Mouse (Mus musculus) liver, embryonic 16.5 days (tissue): ENCODE measurements around the gene Ascl5. TPM values are rescaled to one million over a fixed set of nuclear protein-coding genes. Genes with fewer than 3 reads are reported as not detected.

Experiments used
- ATAC-seq: fragments of 200-750 bp; cut with Nextera tagmentation; 2 replicates; pipeline ENCODE4 v1.8.0; 2017; ENCODE audit warnings: low read depth, mild to moderate bottlenecking, moderate number of reproducible peaks, moderate library complexity
- H3K27ac ChIP-seq: fragments of 300-500 bp; sonication (generic); 2 replicates; pipeline ENCODE4 v1.5.1; 2014; ENCODE audit warnings: mild to moderate bottlenecking, low read length
- H3K27me3 ChIP-seq: fragments of 300-500 bp; sonication (generic); 2 replicates; pipeline ENCODE4 v1.6.1; 2014; ENCODE audit warnings: low read depth, low read length, mixed read lengths; ENCODE audit not compliant: control insufficient read depth, insufficient read depth
- H3K36me3 ChIP-seq: fragments of 300-500 bp; sonication (generic); 2 replicates; pipeline ENCODE4 v1.6.1; 2014; ENCODE audit warnings: mild to moderate bottlenecking; ENCODE audit not compliant: control insufficient read depth, insufficient read depth
- H3K4me1 ChIP-seq: fragments of 300-500 bp; sonication (generic); 2 replicates; pipeline ENCODE4 v1.6.1; 2014; ENCODE audit warnings: low read depth, low read length, mixed read lengths; ENCODE audit not compliant: control insufficient read depth
- H3K4me2 ChIP-seq: fragments of 300-500 bp; sonication (generic); 2 replicates; pipeline ENCODE4 v1.6.1; 2014; ENCODE audit warnings: low read depth, low read length, mixed read lengths
- H3K4me3 ChIP-seq: fragments of 300-500 bp; sonication (generic); 2 replicates; pipeline ENCODE4 v1.5.1; 2014; ENCODE audit warnings: low read depth, mild to moderate bottlenecking, low read length
- H3K9ac ChIP-seq: fragments of 300-500 bp; sonication (generic); 2 replicates; pipeline ENCODE4 v1.6.1; 2014; ENCODE audit warnings: low read depth, low read length
- H3K9me3 ChIP-seq: fragments of 300-500 bp; sonication (generic); replicated peaks from 2 replicates; pipeline ENCODE4 v1.6.1; 2016; ENCODE audit warnings: low read length; ENCODE audit not compliant: control insufficient read depth
- WGBS: fragments of 180-500 bp; shearing (Covaris S2); extraction: QIAGEN DNeasy Blood & Tissue Kit; methylation state at CpG from one replicate; pipeline ENCODE4 v1.1.7; 2014; ENCODE audit not compliant: insufficient replicate concordance; 5-methylcytosine and 5-hydroxymethylcytosine counted together
- polyA plus RNA-seq: library from polyadenylated mRNA; unstranded; fragments of >200 nt; fragmentation: Nextera tagmentation; extraction: Ambion mirVana; gene quantifications from 2 replicates; pipeline ENCODE4 v1.2.1, GENCODE M21; 2015

Gene Ascl5
- polyA plus RNA-seq, 1 experiment from 2014 or later, result not detected

GRCm38 (mm10) chr1:136061790-136062141 lies 11.2 kb downstream of the Ascl5 start:
- Histone ChIP-seq H3K9ac (no peak overlapping the region), H3K36me3 (no peaks in the 10 kb centered on the region), H3K27ac (no peak overlapping the region), H3K9me3 (no peaks in the 10 kb centered on the region), H3K4me3 (no peak overlapping the region), H3K4me1 (no peaks in the 10 kb centered on the region; the same call in 1 of the 2 replicates), H3K4me2 (no peak overlapping the region), H3K27me3 (no peaks in the 10 kb centered on the region)
- no peak for ATAC-seq
- WGBS, result 79% methylated on average over 7 of the region's 7 CpGs

- no peak overlapping the region for H3K4me2 ChIP-seq
- no peak for ATAC-seq
- 38% methylated on average over 5 of the region's 5 CpGs for WGBS
- no peaks in the 10 kb centered on the region for H3K4me1 ChIP-seq
- no peaks in the 10 kb centered on the region for H3K9me3 ChIP-seq
- H3K9ac ChIP-seq, result no peak overlapping the region
- no peaks in the 10 kb centered on the region for H3K27me3 ChIP-seq
- H3K4me3 ChIP-seq, result no peak overlapping the region
- no peak overlapping the region for H3K27ac ChIP-seq
- H3K36me3 ChIP-seq, result no peaks in the 10 kb centered on the region
Measured at GRCm38 (mm10) chr1:136063991-136064390, 13.4 kb downstream of the Ascl5 start.

GRCm38 (mm10) chr1:136066621-136067020 lies 16.0 kb downstream of the Ascl5 start:
- no peak for ATAC-seq
- no peaks in the 10 kb centered on the region for H3K9me3 ChIP-seq
- 22% methylated on average over 1 of the region's 1 CpGs for WGBS
- H3K36me3 ChIP-seq, result no peaks in the 10 kb centered on the region
- no peak overlapping the region for H3K4me3 ChIP-seq
- H3K27me3 ChIP-seq, result no peaks in the 10 kb centered on the region
- no peak overlapping the region for H3K27ac ChIP-seq
- no peaks in the 10 kb centered on the region for H3K4me1 ChIP-seq
- no peak overlapping the region for H3K9ac ChIP-seq
- H3K4me2 ChIP-seq, result no peak overlapping the region

GRCm38 (mm10) chr1:136067579-136067978 lies 17.0 kb downstream of the Ascl5 start:
- no peak for ATAC-seq
- Histone ChIP-seq H3K27me3 (no peaks in the 10 kb centered on the region), H3K9ac (no peak overlapping the region), H3K27ac (no peak overlapping the region), H3K4me3 (no peak overlapping the region), H3K4me1 (no peaks in the 10 kb centered on the region), H3K9me3 (no peaks in the 10 kb centered on the region), H3K4me2 (no peak overlapping the region), H3K36me3 (no peaks in the 10 kb centered on the region)
- WGBS, result 42% methylated on average over 3 of the region's 3 CpGs

GRCm38 (mm10) chr1:136076086-136076485 lies 25.5 kb downstream of the Ascl5 start:
- H3K27ac ChIP-seq, result no peak overlapping the region
- no peaks in the 10 kb centered on the region for H3K27me3 ChIP-seq
- H3K4me3 ChIP-seq, result no peak overlapping the region
- H3K9me3 ChIP-seq, result no peaks in the 10 kb centered on the region
- ATAC-seq, result no peak
- H3K4me1 ChIP-seq, result no peaks in the 10 kb centered on the region
- WGBS, result 5% methylated on average over 3 of the region's 3 CpGs
- no peak overlapping the region for H3K9ac ChIP-seq
- H3K36me3 ChIP-seq, result no peaks in the 10 kb centered on the region
- no peak overlapping the region for H3K4me2 ChIP-seq

GRCm38 (mm10) chr1:136077656-136078055 lies 27.1 kb downstream of the Ascl5 start:
- Histone ChIP-seq H3K27me3 (no peaks in the 10 kb centered on the region), H3K9me3 (no peaks in the 10 kb centered on the region), H3K4me3 (no peak overlapping the region), H3K4me1 (no peaks in the 10 kb centered on the region), H3K9ac (no peak overlapping the region), H3K4me2 (no peak overlapping the region), H3K36me3 (no peaks in the 10 kb centered on the region), H3K27ac (no peak overlapping the region)
- WGBS, result 39% methylated on average over 4 of the region's 4 CpGs
- no peak for ATAC-seq

- no peak overlapping the region for H3K27ac ChIP-seq
- no peak overlapping the region for H3K9ac ChIP-seq
- no peaks in the 10 kb centered on the region for H3K27me3 ChIP-seq
- WGBS, result 55% methylated on average over 1 of the region's 1 CpGs
- no peaks in the 10 kb centered on the region for H3K36me3 ChIP-seq
- H3K9me3 ChIP-seq, result no peaks in the 10 kb centered on the region
- no peak for ATAC-seq
- no peaks in the 10 kb centered on the region for H3K4me1 ChIP-seq
- no peak overlapping the region for H3K4me3 ChIP-seq
- no peak overlapping the region for H3K4me2 ChIP-seq
Measured at GRCm38 (mm10) chr1:136081161-136081560, 30.6 kb downstream of the Ascl5 start.

GRCm38 (mm10) chr1:136085988-136086685 lies 35.5 kb downstream of the Ascl5 start:
- H3K36me3 ChIP-seq, result no peaks in the 10 kb centered on the region
- H3K27me3 ChIP-seq, result no peaks in the 10 kb centered on the region
- 39% methylated on average over 3 of the region's 3 CpGs for WGBS
- H3K9me3 ChIP-seq, result no peaks in the 10 kb centered on the region
- H3K4me3 ChIP-seq, result no peak overlapping the region
- H3K9ac ChIP-seq, result no peak overlapping the region
- no peak overlapping the region for H3K4me2 ChIP-seq
- H3K27ac ChIP-seq, result no peak overlapping the region
- H3K4me1 ChIP-seq, result no peaks in the 10 kb centered on the region
- no peak for ATAC-seq

GRCm38 (mm10) chr1:136089368-136090165 lies 39.0 kb downstream of the Ascl5 start:
- WGBS, result 58% methylated on average over 9 of the region's 9 CpGs
- Histone ChIP-seq H3K36me3 (no peaks in the 10 kb centered on the region), H3K27me3 (no peaks in the 10 kb centered on the region), H3K9me3 (no peaks in the 10 kb centered on the region), H3K4me2 (no peak overlapping the region), H3K4me1 (no peaks in the 10 kb centered on the region), H3K4me3 (no peak overlapping the region), H3K9ac (no peak overlapping the region), H3K27ac (no peak overlapping the region)
- no peak for ATAC-seq
